23 mouse cellular contexts compared by ENCODE assay signal in genomic region chr10:62331296-62331695, GRCm38 (mm10). TPM values are rescaled to one million over a fixed set of nuclear protein-coding genes. Genes with fewer than 3 reads are reported as not detected.
A peak's percentile ranks its signal among the peaks of the same experiment; 100 is the strongest.
DNase-seq lines count a peak whose midpoint lies in the region; ATAC-seq and TF ChIP-seq lines count a peak whose summit lies in the region.
"Had no signal": no experiment of that assay in that cellular context is flagged by ENCODE, and none has a peak within 500 bp of the region (broad histone marks: within the 10 kb centered on the region; RNA-seq: fewer than 3 reads in every experiment).

No protein-coding gene starts in this region.

- H3K4me3 ChIP-seq in heart, embryonic 12.5 days: no peak overlapping the region
- H3K4me3 ChIP-seq in E14TG2a.4 (replicated peaks; ENCODE audit: low read length): peak overlapping the region; percentile 13; the same call in 1 of the 2 replicates
- H3K4me3 ChIP-seq in liver, embryonic 14.5 days (ENCODE audit: insufficient read depth in 1 of 2, low read depth in 2 of 2, low read length in 2 of 2): no peak overlapping the region
- H3K4me3 ChIP-seq: forebrain, embryonic 12.5 days; hindbrain, embryonic 15.5 days; intestine, embryonic 15.5 days; midbrain, embryonic 13.5 days; neural tube, embryonic 12.5 days had no signal

- no peak for TF ChIP-seq CTCF in E14TG2a.4 (conservative IDR thresholded peaks at IDR 0.05; ENCODE audit: low read length)
- no peak for TF ChIP-seq CTCF in liver, embryonic 14.5 days (IDR thresholded peaks at IDR 0.05; ENCODE audit: low read depth)

- H3K4me1 ChIP-seq in heart, embryonic 12.5 days (replicated peaks): peaks cover 94% of the 10 kb centered on the region
- H3K4me1 ChIP-seq in E14TG2a.4 (replicated peaks; ENCODE audit: low read depth, low read length): peaks cover 95% of the 10 kb centered on the region
- H3K4me1 ChIP-seq in liver, embryonic 14.5 days (replicated peaks; ENCODE audit: control insufficient read depth in 2 of 2, insufficient read depth in 2 of 2, low read length in 1 of 2): peaks cover 72 to 88% of the 10 kb centered on the region in 2 experiments

- no peaks in the 10 kb centered on the region for H3K9me3 ChIP-seq in heart, embryonic 12.5 days (replicated peaks)
- no peaks in the 10 kb centered on the region for H3K9me3 ChIP-seq in E14TG2a.4 (ENCODE audit: low read length)
- H3K9me3 ChIP-seq in liver, embryonic 14.5 days (ENCODE audit: control insufficient read depth, low read length): no peaks in the 10 kb centered on the region
- H3K9me3 ChIP-seq: forebrain, embryonic 12.5 days; hindbrain, embryonic 15.5 days; intestine, embryonic 15.5 days; midbrain, embryonic 13.5 days; neural tube, embryonic 12.5 days had no signal

- DNase-seq in cerebellum, adult 11 months: peak; percentile 22
- no peak for DNase-seq in cerebellum, postnatal 36 days
- no peak for DNase-seq in heart, adult 8-10 months (ENCODE audit: low spot score)
- DNase-seq in liver, embryonic 14.5 days (ENCODE audit: low read depth in 3 of 3, low spot score in 3 of 3): no peak
- no peak for DNase-seq in right cerebral cortex, postnatal 25 days
- DNase-seq in frontal cortex, postnatal 14 days (ENCODE audit: low spot score in 2 of 2): no peak
- DNase-seq: adrenal gland, postnatal 25 days; gastrocnemius, postnatal 14 days; heart, postnatal 4 days; kidney, adult 9 months; kidney, postnatal 25 days; left cerebral cortex, postnatal 4 days; lung, postnatal 10 days; right cerebral cortex, adult 18-20 months; thymus, postnatal 14 days had no signal

- WGBS in heart, embryonic 12.5 days: 91% methylated on average over 9 of the region's 9 CpGs
- 60% methylated on average over 9 of the region's 9 CpGs for WGBS in liver, embryonic 14.5 days (ENCODE audit: insufficient replicate concordance)

- H3K9ac ChIP-seq in heart, embryonic 12.5 days: no peak overlapping the region
- no peak overlapping the region for H3K9ac ChIP-seq in liver, embryonic 14.5 days (replicated peaks)
- H3K9ac ChIP-seq: forebrain, embryonic 12.5 days; hindbrain, embryonic 15.5 days; intestine, embryonic 15.5 days; midbrain, embryonic 13.5 days; neural tube, embryonic 12.5 days had no signal

- ATAC-seq in heart, embryonic 12.5 days (ENCODE audit: insufficient number of reproducible peaks, low FRiP score): no peak
- no peak for ATAC-seq in liver, embryonic 14.5 days (ENCODE audit: insufficient read depth)
- ATAC-seq: CD4-positive, CD25-positive, alpha-beta regulatory T cell, adult 4 months; midbrain, embryonic 13.5 days had no signal

- H3K27ac ChIP-seq in heart, embryonic 12.5 days (ENCODE audit: poor library complexity, severe bottlenecking): peak overlapping the region; percentile 97
- H3K27ac ChIP-seq in liver, embryonic 14.5 days: no peak overlapping the region
- H3K27ac ChIP-seq: forebrain, embryonic 12.5 days; hindbrain, embryonic 15.5 days; intestine, embryonic 15.5 days; midbrain, embryonic 13.5 days; neural tube, embryonic 12.5 days had no signal

- no peaks in the 10 kb centered on the region for H3K36me3 ChIP-seq in heart, embryonic 12.5 days
- H3K36me3 ChIP-seq in E14TG2a.4 (ENCODE audit: insufficient read depth, low read length): no peaks in the 10 kb centered on the region
- H3K36me3 ChIP-seq in liver, embryonic 14.5 days (replicated peaks; ENCODE audit: control insufficient read depth, insufficient read depth, low read depth): no peaks in the 10 kb centered on the region; the same call in 1 of the 2 replicates
- H3K36me3 ChIP-seq: forebrain, embryonic 12.5 days; hindbrain, embryonic 15.5 days; intestine, embryonic 15.5 days; midbrain, embryonic 13.5 days; neural tube, embryonic 12.5 days had no signal

- H3K4me2 ChIP-seq in heart, embryonic 12.5 days: no peak overlapping the region
- peak overlapping the region; percentile 73; the same call in 1 of the 2 replicates for H3K4me2 ChIP-seq in liver, embryonic 14.5 days (ENCODE audit: low read depth)
- H3K4me2 ChIP-seq: forebrain, embryonic 12.5 days; hindbrain, embryonic 15.5 days; midbrain, embryonic 13.5 days; neural tube, embryonic 12.5 days had no signal

- TF ChIP-seq EP300 in liver, embryonic 14.5 days (IDR thresholded peaks at IDR 0.05; ENCODE audit: low read depth): no peak

- no peaks in the 10 kb centered on the region for H3K27me3 ChIP-seq in heart, embryonic 12.5 days (replicated peaks)
- H3K27me3 ChIP-seq in E14TG2a.4 (ENCODE audit: insufficient read depth, low read length): no peaks in the 10 kb centered on the region
- H3K27me3 ChIP-seq in liver, embryonic 14.5 days (ENCODE audit: control insufficient read depth, insufficient read depth, low read length): no peaks in the 10 kb centered on the region
- H3K27me3 ChIP-seq: forebrain, embryonic 12.5 days; hindbrain, embryonic 15.5 days; intestine, embryonic 15.5 days; neural tube, embryonic 12.5 days had no signal

RNA-seq across cellular contexts. Expression of gene Hk1, which starts 48.4 kb away (rescaled TPM):
- 215 and 227 TPM in 2 replicates for polyA plus RNA-seq in heart, embryonic 12.5 days (2016; fragmentation: Nextera tagmentation; extraction: Ambion mirVana)
- total RNA-seq in heart, adult 8-10 months (2022): 100 to 1,000 TPM in 3 of 4 experiments, 10 to 100 TPM in 1; 87.3 to 137 (median 106) TPM
- 40.8 and 56.1 TPM in 2 replicates for polyA plus RNA-seq in liver, embryonic 14.5 days (2012; rRNA removed)
- 54.2 and 58.7 TPM in 2 replicates for polyA plus RNA-seq in liver, embryonic 14.5 days (2014; fragmentation: Nextera tagmentation; extraction: Ambion mirVana)
